Mouse (Mus musculus) thymus, postnatal 25 days (tissue): Measurements from ENCODE around the gene Ythdf2.

Source experiments
- DNase-seq: peaks from one replicate; pipeline ENCODE4 v3.0.0; 2022

The Ythdf2 gene

GRCm38 (mm10) chr4:132145092-132145491, 67.0 kb downstream of the Ythdf2 start:
- DNase-seq, result no peak

- peak; percentile 10 for DNase-seq
These were observed 67.8 kb downstream of the Ythdf2 start, which contains the start of gene Oprd1 for GRCm38 (mm10) chr4:132144080-132144841. Gene Oprd1 (minus strand): TSS chr4:132144486.

- no peak for DNase-seq
These were observed 73.5 kb downstream of the Ythdf2 start for GRCm38 (mm10) chr4:132138640-132139039.

- DNase-seq, result no peak
These were observed 75.1 kb downstream of the Ythdf2 start for GRCm38 (mm10) chr4:132137013-132137412.
